Mouse (Mus musculus): ENCODE results near the gene Cyp2ab1. TPM values are rescaled to one million over a fixed set of nuclear protein-coding genes. Genes with fewer than 3 reads are reported as not detected.

Cyp2ab1 gene
- polyA plus RNA-seq, 1 experiment, result 0.79 TPM

DNA sequence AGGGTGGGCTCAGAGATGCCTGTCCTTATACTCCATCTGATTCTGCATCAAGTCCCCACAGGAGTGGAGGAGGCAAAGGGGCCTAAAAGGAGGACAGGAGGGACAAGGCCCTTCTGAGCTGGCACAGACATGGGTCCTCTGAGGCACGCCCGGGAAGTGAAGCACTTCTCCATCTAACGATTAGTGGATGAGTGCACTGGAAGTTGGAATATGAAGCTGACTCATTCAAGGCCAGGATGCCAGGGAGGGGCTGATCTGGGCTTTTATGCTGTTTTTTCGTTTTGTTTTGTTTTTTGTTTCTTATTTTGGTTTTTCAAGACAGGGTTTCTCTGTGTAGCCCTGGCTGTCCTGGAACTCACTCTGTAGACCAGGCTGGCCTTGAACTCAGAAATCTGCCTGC lies 9.9 kb downstream of the Cyp2ab1 start:
- no peak overlapping the region for H3K4me3 ChIP-seq (ENCODE audit: insufficient read depth, low read depth, low read length)
- H3K4me1 ChIP-seq (ENCODE audit: control insufficient read depth, insufficient read depth, insufficient read length, low read length), result no peaks in the 10 kb centered on the region
- no peak overlapping the region for H3K27ac ChIP-seq (replicated peaks; ENCODE audit: low read depth, low read length)

DNA sequence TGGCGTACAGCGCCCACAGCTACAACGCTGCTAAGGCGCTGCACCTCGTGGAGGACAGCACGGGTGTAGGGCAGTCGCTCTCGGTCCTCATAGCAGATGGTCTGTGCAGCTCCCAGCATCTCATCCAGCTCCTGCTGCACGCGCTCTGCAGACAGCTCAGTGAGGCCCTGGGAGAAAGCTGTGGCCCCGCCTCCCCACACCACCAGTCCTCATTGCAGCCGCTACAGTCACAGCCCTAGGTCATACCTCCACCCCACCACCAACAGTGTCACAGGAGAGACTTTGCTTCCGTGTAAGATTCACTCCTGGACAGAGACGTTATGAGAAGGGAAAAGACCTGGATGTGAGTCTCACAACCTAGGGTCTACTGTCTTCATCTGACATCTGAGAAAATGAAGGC lies 12.9 kb downstream of the Cyp2ab1 start:
- no peak overlapping the region for H3K27ac ChIP-seq (replicated peaks; ENCODE audit: low read depth, low read length)
- H3K4me3 ChIP-seq (ENCODE audit: insufficient read depth, low read depth, low read length), result no peak overlapping the region
- no peaks in the 10 kb centered on the region for H3K4me1 ChIP-seq (ENCODE audit: control insufficient read depth, insufficient read depth, insufficient read length, low read length)

DNA sequence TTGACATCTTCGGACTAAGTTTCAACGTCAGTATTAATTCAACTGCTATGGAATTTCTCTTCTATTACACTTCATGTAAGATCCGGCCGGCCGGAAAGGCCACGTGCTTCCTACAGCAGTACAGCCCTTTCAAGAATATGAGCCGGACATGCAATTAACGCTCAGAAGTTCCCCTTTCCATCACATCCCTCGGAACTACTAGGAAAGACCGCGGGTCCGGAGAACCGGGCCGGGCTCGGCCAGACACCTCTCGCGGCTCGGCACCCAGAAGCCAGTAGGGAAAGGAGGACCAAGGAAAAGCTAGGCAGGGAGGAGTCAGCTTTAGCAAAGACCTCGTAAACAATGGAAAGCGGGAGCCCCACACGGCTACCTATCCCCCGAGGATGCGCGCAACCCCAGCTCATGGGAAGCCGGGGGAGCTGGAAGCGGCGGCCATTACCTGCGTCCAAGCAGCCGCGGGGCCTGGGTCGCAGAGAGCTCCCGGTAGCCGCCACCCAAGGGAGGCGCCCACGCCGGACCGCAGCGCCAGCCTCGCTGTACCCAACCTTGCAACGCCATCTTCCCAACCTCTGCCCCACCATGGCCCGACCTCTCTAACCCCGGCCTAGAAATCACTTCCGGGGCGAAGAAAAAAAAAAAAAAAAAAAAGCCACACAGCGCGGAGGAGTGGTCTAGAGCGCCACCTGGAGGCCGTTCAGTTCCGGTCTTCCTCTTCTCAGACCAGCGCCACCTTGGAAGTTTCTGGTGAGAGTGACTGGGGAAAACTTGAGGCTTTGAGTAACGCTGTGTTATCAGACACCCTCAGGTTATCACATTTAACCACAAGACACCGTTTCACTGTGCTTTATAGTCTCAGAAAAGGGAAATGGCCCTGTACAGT lies 23.2 kb downstream of the Cyp2ab1 start, which contains the start of gene Parl:
TSS of gene Parl (minus strand) at position 618 of the 880 bp plus-strand sequence.
- Histone ChIP-seq H3K4me3 (ENCODE audit: insufficient read depth, low read depth, low read length) (peak within 1 kb of the TSS; percentile 76), H3K4me1 (ENCODE audit: control insufficient read depth, insufficient read depth, insufficient read length, low read length) (peaks cover 6% of the 10 kb centered on the region; the same call in 1 of the 2 replicates), H3K27ac (replicated peaks; ENCODE audit: low read depth, low read length) (peak within 1 kb of the TSS; percentile 59)

DNA sequence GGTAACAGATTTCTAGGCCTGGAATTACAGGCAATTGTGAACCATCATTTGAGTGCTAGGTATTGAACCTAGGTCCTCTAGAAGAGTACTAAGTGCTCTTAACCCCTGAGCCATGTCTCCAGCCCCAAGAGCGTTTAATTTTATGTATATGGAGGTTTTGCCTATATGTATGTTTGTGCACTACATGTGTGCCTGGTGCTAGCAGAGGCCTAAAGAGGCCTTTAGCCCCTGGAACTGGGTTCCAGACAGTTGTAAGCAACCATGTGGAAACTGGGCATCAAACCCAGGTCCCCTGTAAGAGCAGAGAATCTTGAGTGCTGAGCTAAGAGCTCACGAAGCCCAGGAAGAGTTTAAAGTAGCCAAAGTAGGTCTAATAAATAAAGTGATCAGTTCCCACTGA lies 25.1 kb downstream of the Cyp2ab1 start:
- no peak overlapping the region for H3K4me3 ChIP-seq (ENCODE audit: insufficient read depth, low read depth, low read length)
- peaks cover 6% of the 10 kb centered on the region; the same call in 1 of the 2 replicates for H3K4me1 ChIP-seq (ENCODE audit: control insufficient read depth, insufficient read depth, insufficient read length, low read length)
- H3K27ac ChIP-seq (replicated peaks; ENCODE audit: low read depth, low read length), result no peak overlapping the region

DNA sequence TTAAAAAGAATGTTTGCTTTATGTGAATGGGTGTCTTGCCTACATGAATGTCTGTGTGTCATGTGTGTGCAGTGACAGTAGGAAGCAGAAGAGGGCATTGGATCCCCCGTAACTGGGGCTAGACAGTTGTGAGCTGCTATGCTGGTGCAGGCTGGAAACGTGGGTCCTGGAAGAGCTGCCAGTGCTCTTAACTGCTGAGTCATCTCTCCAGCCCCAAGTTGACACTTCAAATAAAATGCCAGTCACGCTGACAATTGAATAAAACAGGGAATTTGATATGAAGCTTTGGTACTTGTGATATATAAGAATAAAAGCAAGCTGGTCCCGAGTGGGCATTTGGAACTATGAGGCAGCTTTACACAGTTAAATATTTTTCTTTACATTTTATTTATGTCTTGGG lies 45.0 kb downstream of the Cyp2ab1 start:
- H3K4me1 ChIP-seq (ENCODE audit: control insufficient read depth, insufficient read depth, insufficient read length, low read length), result no peaks in the 10 kb centered on the region
- H3K4me3 ChIP-seq (ENCODE audit: insufficient read depth, low read depth, low read length), result no peak overlapping the region
- H3K27ac ChIP-seq (replicated peaks; ENCODE audit: low read depth, low read length), result no peak overlapping the region

DNA sequence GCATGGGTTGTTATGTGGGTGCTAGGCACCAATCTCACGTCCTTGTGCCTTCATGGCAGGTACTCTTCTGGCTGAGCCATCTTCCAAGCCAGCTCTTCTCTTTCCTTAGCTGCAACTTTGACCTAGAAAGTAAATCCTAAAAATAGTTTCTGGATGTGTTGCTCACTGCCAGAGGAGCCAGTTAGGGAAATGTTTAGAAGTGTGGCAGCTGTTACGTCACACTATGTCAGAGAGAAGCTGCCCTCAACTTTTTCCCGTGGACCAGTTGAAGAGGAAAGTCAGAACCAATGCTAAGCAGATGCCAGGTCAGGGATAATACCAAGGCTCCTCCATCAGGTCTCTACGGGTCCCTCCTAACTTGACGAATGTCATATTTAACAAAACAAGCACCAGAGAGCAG lies 45.8 kb downstream of the Cyp2ab1 start:
- H3K4me3 ChIP-seq (ENCODE audit: insufficient read depth, low read depth, low read length), result no peak overlapping the region
- H3K27ac ChIP-seq (replicated peaks; ENCODE audit: low read depth, low read length), result no peak overlapping the region
- no peaks in the 10 kb centered on the region for H3K4me1 ChIP-seq (ENCODE audit: control insufficient read depth, insufficient read depth, insufficient read length, low read length)

DNA sequence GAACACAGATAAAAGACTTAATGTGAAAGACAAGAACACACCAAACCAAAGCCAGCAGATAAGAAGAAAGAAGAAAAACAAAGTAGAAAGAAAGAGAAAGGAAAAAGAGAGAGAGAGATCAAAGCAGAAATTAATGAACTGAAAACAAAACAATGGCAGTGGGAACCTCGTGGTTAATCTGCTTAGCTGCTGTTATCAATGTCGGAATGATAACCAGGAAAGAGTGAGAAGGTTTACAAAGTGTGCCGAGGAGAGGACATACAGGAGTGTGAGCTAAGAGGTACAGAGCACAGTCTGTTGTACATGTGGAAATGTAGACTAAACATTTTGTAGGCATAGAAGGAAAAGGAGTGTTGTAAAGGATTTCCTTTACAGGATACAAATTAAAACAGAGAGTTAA lies 52.2 kb downstream of the Cyp2ab1 start:
- Histone ChIP-seq H3K4me1 (ENCODE audit: control insufficient read depth, insufficient read depth, insufficient read length, low read length) (no peaks in the 10 kb centered on the region), H3K4me3 (ENCODE audit: insufficient read depth, low read depth, low read length) (no peak overlapping the region), H3K27ac (replicated peaks; ENCODE audit: low read depth, low read length) (no peak overlapping the region)

DNA sequence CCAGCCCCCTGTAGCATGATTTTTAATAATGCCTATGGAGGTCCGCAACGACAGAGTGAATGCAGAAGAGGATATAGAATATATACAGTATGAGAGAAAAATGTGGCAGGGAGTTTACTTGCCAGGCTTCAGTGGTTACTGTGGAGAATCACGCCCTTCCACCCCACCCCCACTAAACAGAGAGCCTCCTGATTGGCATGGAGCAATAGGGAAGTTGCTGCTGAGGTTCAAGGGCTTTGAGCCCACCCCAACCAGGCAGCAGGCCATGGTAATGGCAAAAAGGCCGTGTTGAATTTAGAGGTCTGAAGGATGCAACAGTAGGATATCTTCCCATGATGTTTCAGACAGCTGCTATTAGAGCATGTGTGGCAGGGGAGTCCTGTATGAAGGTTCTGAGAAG lies 53.9 kb downstream of the Cyp2ab1 start:
- Histone ChIP-seq H3K4me3 (ENCODE audit: insufficient read depth, low read depth, low read length) (no peak overlapping the region), H3K4me1 (ENCODE audit: control insufficient read depth, insufficient read depth, insufficient read length, low read length) (no peaks in the 10 kb centered on the region), H3K27ac (replicated peaks; ENCODE audit: low read depth, low read length) (no peak overlapping the region)

DNA sequence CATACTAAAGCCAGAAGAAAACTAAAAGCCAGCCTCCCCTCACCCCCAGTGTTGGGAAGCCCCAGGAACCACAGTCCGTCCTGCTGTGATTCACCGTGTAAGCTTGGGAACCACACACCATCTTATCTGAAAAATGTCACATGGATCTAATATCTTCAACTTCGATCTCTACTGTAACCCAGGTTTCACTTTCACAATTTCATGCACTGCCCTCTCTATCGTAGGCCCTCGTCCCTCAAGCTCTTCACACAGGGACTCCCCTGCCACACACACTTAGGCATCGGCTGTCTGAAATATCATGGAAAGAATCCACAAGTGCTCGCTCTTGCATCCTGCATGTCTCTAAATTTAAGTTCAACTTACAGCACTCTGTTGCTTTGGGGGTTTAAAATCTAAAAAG lies 60.1 kb downstream of the Cyp2ab1 start:
- Histone ChIP-seq H3K4me3 (ENCODE audit: insufficient read depth, low read depth, low read length) (no peak overlapping the region), H3K4me1 (ENCODE audit: control insufficient read depth, insufficient read depth, insufficient read length, low read length) (no peaks in the 10 kb centered on the region), H3K27ac (replicated peaks; ENCODE audit: low read depth, low read length) (no peak overlapping the region)

Other genes starting within 250 kb of the Cyp2ab1 start
- 36.3 and 43.0 TPM in 2 replicates for gene Klhl24, start 227.9 kb downstream of the Cyp2ab1 start, polyA plus RNA-seq (2012; ENCODE audit: insufficient read depth, insufficient read length, missing spikeins)
- gene Yeats2, start 184.3 kb downstream of the Cyp2ab1 start, polyA plus RNA-seq (2012; ENCODE audit: insufficient read depth, insufficient read length, missing spikeins), result 1.7 and 4.4 TPM in 2 replicates
- not detected in 2 replicates for gene Map6d1, start 84.0 kb downstream of the Cyp2ab1 start, polyA plus RNA-seq (2012; ENCODE audit: insufficient read depth, insufficient read length, missing spikeins)
- 73.4 and 78.8 TPM in 2 replicates for gene Parl, start 23.0 kb downstream of the Cyp2ab1 start, polyA plus RNA-seq (2012; ENCODE audit: insufficient read depth, insufficient read length, missing spikeins)
- 21.2 and 21.3 TPM in 2 replicates for gene Abcc5, start 101.0 kb upstream of the Cyp2ab1 start, polyA plus RNA-seq (2012; ENCODE audit: insufficient read depth, insufficient read length, missing spikeins)
- 35.8 and 42.2 TPM in 2 replicates for gene Eif2b5, start 173.4 kb upstream of the Cyp2ab1 start, polyA plus RNA-seq (2012; ENCODE audit: insufficient read depth, insufficient read length, missing spikeins)
- 19.9 and 25.2 TPM in 2 replicates for gene Dvl3, start 191.6 kb upstream of the Cyp2ab1 start, polyA plus RNA-seq (2012; ENCODE audit: insufficient read depth, insufficient read length, missing spikeins)
- gene Ap2m1, start 210.1 kb upstream of the Cyp2ab1 start, polyA plus RNA-seq (2012; ENCODE audit: insufficient read depth, insufficient read length, missing spikeins), result 73.6 and 86.4 TPM in 2 replicates
- gene Abcf3, start 223.2 kb upstream of the Cyp2ab1 start, polyA plus RNA-seq (2012; ENCODE audit: insufficient read depth, insufficient read length, missing spikeins), result 43.3 and 44.3 TPM in 2 replicates

Data from brown adipose tissue, adult 24 weeks (tissue).